Mouse (Mus musculus) WW6 (cell line): ENCODE data around the gene Armc5.

Source experiments
- DNase-seq: peaks from one replicate; pipeline ENCODE4 v3.0.0-alpha.2; 2013; ENCODE audit warnings: low read depth, low spot score

The Armc5 gene

GRCm38 (mm10) chr7:128246496-128247391 is 9.6 kb downstream of the Armc5 start, which contains the start of gene Tgfb1i1:
Gene Tgfb1i1 (plus strand): TSS chr7:128246812.
- DNase-seq = no peak

GRCm38 (mm10) chr7:128247443-128247842 is 10.3 kb downstream of the Armc5 start:
- DNase-seq = no peak

GRCm38 (mm10) chr7:128248081-128249042 is 11.2 kb downstream of the Armc5 start:
- no peak for DNase-seq

- no peak for DNase-seq
These were observed 12.9 kb downstream of the Armc5 start for GRCm38 (mm10) chr7:128249998-128250397.

- no peak for DNase-seq
These were observed 14.8 kb downstream of the Armc5 start for GRCm38 (mm10) chr7:128251946-128252345.

- DNase-seq = no peak
These were observed 15.5 kb downstream of the Armc5 start for GRCm38 (mm10) chr7:128252609-128253008.

GRCm38 (mm10) chr7:128254978-128255377 is 17.8 kb downstream of the Armc5 start:
- DNase-seq = no peak

GRCm38 (mm10) chr7:128255757-128256156 is 18.6 kb downstream of the Armc5 start:
- no peak for DNase-seq

- no peak for DNase-seq
These were observed 19.7 kb downstream of the Armc5 start for GRCm38 (mm10) chr7:128256783-128257334.

GRCm38 (mm10) chr7:128265411-128265810 is 28.3 kb downstream of the Armc5 start, which contains the start of gene Slc5a2:
Gene Slc5a2 (plus strand): TSS chr7:128265657.
- no peak for DNase-seq

GRCm38 (mm10) chr7:128266056-128266455 is 28.9 kb downstream of the Armc5 start:
- no peak for DNase-seq

GRCm38 (mm10) chr7:128267391-128267790 is 30.2 kb downstream of the Armc5 start:
- no peak for DNase-seq

- DNase-seq = no peak
These were observed 30.7 kb downstream of the Armc5 start for GRCm38 (mm10) chr7:128267813-128268212.

- no peak for DNase-seq
These were observed 33.3 kb downstream of the Armc5 start for GRCm38 (mm10) chr7:128270431-128270850.

GRCm38 (mm10) chr7:128271496-128271895 is 34.4 kb downstream of the Armc5 start:
- DNase-seq = no peak

- no peak for DNase-seq
These were observed 38.9 kb downstream of the Armc5 start for GRCm38 (mm10) chr7:128276051-128276450.

GRCm38 (mm10) chr7:128279750-128280149 is 42.6 kb downstream of the Armc5 start:
- DNase-seq = no peak

- no peak for DNase-seq
These were observed 44.6 kb downstream of the Armc5 start for GRCm38 (mm10) chr7:128281765-128282164.

GRCm38 (mm10) chr7:128282532-128283244 is 45.5 kb downstream of the Armc5 start:
- DNase-seq = no peak

- no peak for DNase-seq
These were observed 46.9 kb downstream of the Armc5 start for GRCm38 (mm10) chr7:128284047-128284446.

- no peak for DNase-seq
These were observed 47.9 kb downstream of the Armc5 start for GRCm38 (mm10) chr7:128285060-128285459.
